In the genomic region with DNA sequence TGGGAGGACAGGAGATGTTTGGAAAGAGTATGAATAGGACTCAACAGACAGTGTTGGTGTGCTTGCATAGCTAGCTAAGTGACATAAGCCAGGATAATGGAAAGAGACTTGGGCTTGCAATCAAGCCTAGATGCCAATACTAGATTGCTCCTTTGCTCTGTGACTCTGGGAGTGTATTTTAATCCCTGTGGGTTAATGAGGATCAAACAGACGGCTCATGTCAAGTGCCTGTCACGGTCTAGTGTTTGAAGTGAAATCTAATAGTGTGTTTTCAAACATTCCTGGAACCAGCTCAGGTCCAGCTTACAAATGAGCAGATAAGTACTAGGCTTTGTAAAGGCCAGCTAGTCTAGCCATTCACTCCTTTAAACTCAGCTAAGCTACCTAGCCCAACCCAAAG, we compare ENCODE assay signal across 16 mouse cellular contexts.
"Had no signal": no experiment of that assay in that cellular context is flagged by ENCODE, and none has a peak within 500 bp of the region (broad histone marks: within the 10 kb centered on the region; RNA-seq: fewer than 3 reads in every experiment).

No protein-coding gene starts in this region.

- H3K27ac ChIP-seq: intestine, embryonic 15.5 days; layer of hippocampus, adult 2 months; limb, embryonic 10.5 days; limb, embryonic 13.5 days; liver, embryonic 12.5 days; liver, embryonic 15.5 days; midbrain, embryonic 10.5 days had no signal

- H3K4me3 ChIP-seq: intestine, embryonic 15.5 days; layer of hippocampus, adult 2 months; limb, embryonic 10.5 days; limb, embryonic 13.5 days; liver, embryonic 12.5 days; liver, embryonic 15.5 days; megakaryocyte, embryonic 14.5 days; midbrain, embryonic 10.5 days had no signal

- H3K9ac ChIP-seq: intestine, embryonic 15.5 days; limb, embryonic 13.5 days; liver, embryonic 12.5 days; liver, embryonic 15.5 days had no signal

- DNase-seq: kidney, adult 18-20 months; kidney, postnatal 10 days; layer of hippocampus, adult 9-11 months; liver; midbrain, embryonic 14.5 days; thymus, adult 18-20 months; thymus, postnatal 36 days had no signal

- ATAC-seq: hindbrain, embryonic 16.5 days; intestine, embryonic 15.5 days; liver, embryonic 12.5 days had no signal

- H3K27me3 ChIP-seq: intestine, embryonic 15.5 days; limb, embryonic 13.5 days; liver, embryonic 12.5 days; liver, embryonic 15.5 days; megakaryocyte, embryonic 14.5 days had no signal

- H3K36me3 ChIP-seq: intestine, embryonic 15.5 days; limb, embryonic 10.5 days; limb, embryonic 13.5 days; liver, embryonic 12.5 days; liver, embryonic 15.5 days; midbrain, embryonic 10.5 days had no signal

- H3K4me1 ChIP-seq: intestine, embryonic 15.5 days; limb, embryonic 10.5 days; limb, embryonic 13.5 days; liver, embryonic 12.5 days; liver, embryonic 15.5 days; megakaryocyte, embryonic 14.5 days; midbrain, embryonic 10.5 days had no signal

- H3K4me2 ChIP-seq: intestine, embryonic 15.5 days; limb, embryonic 13.5 days; liver, embryonic 12.5 days; liver, embryonic 15.5 days had no signal

- H3K9me3 ChIP-seq: intestine, embryonic 15.5 days; limb, embryonic 10.5 days; limb, embryonic 13.5 days; liver, embryonic 12.5 days; liver, embryonic 15.5 days; midbrain, embryonic 10.5 days had no signal
